Mouse (Mus musculus): ENCODE measurements at regions not wholly inside any gene's neighbourhood (a gene's known extent, or its start where the extent isn't known, plus 50 kb on each side); places are given as distances from the start of the nearest gene placed in this dataset.

DNA sequence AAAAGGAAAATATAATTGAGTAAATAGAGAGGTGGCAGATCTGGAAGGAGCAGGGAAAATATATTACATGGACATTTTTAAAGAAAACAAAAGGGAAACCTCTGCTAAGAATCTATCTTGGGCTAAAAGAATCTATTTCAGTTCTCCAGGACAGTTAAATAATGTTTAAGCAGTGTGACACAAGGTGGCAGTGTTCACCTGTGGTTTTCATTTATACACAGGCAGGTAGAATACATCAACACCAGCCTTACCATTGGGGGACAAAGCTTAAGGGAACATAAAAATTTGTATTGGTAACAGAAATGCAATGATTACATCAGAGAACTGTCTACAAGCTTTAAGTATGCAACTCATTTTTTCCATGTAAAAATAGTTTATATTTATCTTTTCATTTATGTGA is 78.2 kb upstream of the Cldn34d start:
- peak in 1 of 2 experiments; percentile 11 for DNase-seq (ENCODE audit: low spot score in 2 of 2)

Data from frontal cortex, postnatal 10 days (tissue).